Mouse (Mus musculus) adrenal gland, adult 8-10 months (tissue): Measurements from ENCODE around the gene Ceacam2. TPM values are rescaled to one million over a fixed set of nuclear protein-coding genes. Genes with fewer than 3 reads are reported as not detected.
"Not testable (repeated sequence)": the region's sequence is repeated elsewhere in the genome, so short reads cannot be mapped to it uniquely, and the experiment has no call there.

ENCODE experiments used
- DNase-seq: peaks from one replicate; pipeline ENCODE4 v3.0.0; 2022
- total RNA-seq, 4 experiments: library from RNA; stranded (reverse); gene quantifications; 2 replicates each; pipeline ENCODE4 v1.2.4; 2022

The Ceacam2 gene
- 1 to 10 TPM in 2 of 4 experiments, under 1 TPM in 2; 0.83 to 2.1 (median 1.4) TPM for total RNA-seq

GRCm38 (mm10) chr7:25539376-25539907 lies at the start of gene Ceacam2:
Gene Ceacam2, minus strand, starts transcription at chr7:25539857.
- DNase-seq = not testable (repeated sequence)

DNA sequence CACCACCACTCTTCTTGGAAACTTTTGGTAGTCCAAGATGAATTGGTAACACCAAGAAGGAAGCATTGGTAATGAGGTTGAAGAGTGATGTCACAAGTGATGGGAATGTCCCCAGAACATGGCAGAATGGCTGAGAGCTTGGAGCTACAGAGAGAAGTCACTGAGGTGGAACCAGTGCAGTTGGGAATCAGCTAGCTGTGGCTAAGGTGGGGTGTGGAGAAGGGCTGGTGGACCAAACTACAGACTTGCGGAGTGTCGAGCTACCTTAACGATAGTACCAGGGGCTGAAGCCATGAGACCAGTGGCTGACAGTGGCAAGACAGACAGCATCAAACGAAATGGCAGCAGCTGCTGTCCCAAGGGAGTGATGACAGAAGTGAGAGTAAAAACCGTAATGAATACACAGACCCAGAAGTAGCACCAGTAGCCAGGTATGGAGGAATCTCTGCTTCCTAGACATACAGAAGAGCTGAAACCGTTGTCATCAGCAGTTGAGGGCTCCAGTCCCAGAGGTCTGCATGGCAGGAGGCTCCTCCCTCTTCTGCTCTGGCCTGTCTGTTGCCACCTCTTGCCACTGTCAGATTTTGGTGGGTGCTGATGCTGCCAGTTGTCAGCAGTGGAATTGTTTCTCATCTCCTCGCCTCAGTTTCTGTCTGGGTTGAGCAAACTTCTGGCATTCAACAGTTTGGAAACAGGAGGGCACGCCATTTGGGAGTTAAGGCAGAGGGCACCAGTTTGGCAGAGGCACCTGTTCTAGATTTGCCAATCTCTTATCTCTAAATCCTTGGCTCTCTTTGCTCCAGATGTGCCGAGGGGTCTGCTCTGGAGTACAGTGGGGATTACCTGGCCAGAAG lies 45.9 kb upstream of the Ceacam2 start:
- DNase-seq = no peak

GRCm38 (mm10) chr7:25584651-25585050 lies 45.0 kb upstream of the Ceacam2 start:
- no peak for DNase-seq

DNA sequence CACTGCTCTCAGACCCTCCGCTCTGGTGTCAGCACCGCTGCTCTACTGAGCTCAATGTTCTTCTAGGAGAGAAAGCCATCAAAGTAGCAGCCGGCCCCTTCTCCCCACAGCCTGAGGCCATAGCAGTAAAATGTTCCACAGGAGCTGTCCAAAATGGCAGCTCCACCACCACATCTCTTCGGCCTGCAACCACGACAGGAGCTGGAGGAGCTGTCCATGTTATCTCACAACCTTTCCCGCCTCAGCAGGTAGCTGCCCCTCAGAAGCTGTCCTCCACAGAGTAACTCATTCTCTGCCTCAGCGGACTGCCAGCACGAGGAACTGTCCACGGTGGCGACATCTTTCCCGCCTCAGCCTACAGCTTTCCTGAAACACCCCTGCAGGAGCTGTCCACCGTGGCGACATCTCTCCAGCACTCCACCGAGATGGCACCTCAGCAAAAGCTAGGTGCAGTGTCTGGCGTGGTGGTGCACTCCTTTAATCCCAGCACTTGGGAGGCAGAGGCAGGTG lies 42.7 kb upstream of the Ceacam2 start:
- DNase-seq = no peak

DNA sequence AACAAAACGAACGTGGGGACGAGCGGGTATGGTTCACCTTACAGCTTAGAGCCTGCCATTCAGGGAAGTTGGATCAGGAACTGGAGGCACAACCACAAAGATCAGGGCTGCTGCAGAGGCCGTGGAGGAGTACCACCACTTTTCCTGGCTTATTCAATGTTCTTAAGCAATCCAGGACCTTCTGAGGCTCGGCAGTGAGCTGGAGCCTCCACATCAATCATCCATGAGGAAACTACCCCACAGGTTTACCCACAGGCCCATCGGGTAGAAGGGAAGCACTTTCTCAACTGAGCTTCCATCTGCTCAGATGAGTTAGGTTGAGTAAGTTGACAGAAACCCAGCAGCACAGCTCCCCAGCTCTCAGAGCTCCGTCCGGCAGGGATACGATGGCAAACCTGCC lies 39.8 kb upstream of the Ceacam2 start:
- DNase-seq = no peak

GRCm38 (mm10) chr7:25576793-25577437 lies 37.3 kb upstream of the Ceacam2 start:
- DNase-seq = not testable (repeated sequence)

DNA sequence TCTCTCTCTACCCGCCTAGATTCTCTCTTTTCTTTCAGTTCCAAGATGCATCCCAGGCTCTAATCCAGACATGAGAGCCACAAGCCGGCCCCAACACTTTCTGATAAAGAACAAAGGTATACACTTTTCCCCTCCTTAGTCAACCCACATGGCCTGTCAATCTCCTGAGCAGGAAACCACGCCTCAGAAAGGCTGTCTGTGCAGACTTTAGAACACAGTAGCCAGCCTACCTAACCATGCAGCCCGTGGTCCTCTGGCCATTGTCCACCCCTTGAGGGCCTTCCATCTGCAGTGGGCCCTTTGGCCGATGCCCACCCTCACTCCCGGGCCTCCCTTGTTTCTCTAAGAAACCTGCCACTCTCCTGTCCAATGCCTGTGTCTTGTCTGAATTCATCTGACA lies 36.7 kb upstream of the Ceacam2 start:
- not testable (repeated sequence) for DNase-seq

GRCm38 (mm10) chr7:25575870-25576269 lies 36.2 kb upstream of the Ceacam2 start:
- no peak for DNase-seq

DNA sequence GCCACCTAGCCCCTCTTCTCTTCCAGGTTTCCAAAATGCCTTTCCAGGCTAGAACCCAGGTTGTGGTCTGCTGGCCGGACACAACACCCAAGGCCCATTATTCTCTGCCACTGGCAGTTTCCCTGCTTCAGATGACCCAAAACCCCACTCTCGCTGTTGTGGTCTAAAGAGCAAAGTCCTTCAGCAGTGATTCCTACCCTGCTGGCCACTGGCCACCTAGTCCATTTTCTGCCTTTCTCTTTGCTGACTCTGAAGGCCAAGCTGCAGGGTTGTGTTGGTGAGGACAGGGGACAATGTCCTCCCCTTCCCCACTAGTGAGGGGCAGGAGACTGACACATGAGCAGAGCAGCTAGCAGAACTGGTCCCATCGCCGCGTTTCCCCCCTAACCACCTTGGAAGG lies 35.4 kb upstream of the Ceacam2 start:
- DNase-seq = no peak

DNA sequence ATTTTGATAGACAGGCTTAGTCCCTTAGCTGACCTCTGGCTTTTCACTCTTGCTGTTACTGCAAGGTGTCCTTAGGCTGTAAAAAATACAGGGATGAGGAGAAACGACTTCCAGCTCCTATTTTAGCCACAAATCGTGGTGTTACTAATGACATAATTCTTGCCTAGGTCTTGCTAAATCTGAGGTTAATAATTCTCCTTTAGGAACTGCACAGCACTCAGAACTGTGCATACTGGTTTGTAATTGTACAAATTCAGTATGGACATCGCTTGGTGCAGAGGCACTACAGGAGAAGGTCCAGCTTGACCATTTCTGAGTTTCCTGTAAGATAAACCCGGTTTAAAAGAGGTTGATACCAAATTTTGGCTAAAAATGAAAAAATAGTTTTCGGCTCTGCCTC lies 34.1 kb upstream of the Ceacam2 start:
- not testable (repeated sequence) for DNase-seq

GRCm38 (mm10) chr7:25568721-25569120 lies 29.1 kb upstream of the Ceacam2 start:
- DNase-seq = no peak

DNA sequence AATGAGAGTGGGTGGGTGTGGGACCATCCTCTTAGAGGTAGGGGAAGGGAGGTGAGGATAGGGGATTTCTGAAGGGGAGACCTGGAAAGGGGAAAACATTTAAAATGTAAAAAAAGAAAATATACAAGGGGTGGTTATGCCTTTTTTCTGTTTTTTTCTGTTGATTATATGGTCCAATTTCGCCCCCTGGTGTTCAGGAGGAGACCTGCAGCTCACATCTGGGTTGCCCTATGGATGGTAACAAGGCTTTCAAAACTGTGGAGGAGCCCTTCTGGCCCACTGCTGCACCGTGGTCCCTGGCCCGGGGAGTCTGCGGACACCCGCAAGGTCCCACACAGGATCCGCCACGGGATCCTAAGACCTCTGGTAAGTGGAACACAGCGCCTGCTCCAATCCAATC lies 1.8 kb upstream of the Ceacam2 start:
- not testable (repeated sequence) for DNase-seq

DNA sequence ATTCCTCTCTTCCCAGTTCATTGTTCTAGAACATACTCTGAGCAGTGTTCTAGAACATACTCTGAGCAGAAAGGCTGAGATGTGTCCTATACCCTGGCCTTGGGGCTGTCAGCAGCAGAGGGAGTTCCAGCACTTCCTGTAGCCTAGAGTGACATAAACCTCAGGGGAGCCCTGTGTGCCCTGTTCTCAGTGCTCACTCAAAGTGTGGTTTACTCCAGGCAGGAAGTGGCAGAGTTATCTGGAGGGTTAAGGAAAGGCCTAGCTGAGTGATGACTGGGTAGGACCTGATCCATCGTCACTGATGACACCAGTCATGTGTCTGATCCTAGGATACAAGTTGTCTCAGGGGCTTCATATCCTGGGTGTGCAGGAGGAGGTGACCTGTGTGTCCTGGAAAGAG lies 297 bp upstream of the Ceacam2 start:
- DNase-seq = not testable (repeated sequence)

DNA sequence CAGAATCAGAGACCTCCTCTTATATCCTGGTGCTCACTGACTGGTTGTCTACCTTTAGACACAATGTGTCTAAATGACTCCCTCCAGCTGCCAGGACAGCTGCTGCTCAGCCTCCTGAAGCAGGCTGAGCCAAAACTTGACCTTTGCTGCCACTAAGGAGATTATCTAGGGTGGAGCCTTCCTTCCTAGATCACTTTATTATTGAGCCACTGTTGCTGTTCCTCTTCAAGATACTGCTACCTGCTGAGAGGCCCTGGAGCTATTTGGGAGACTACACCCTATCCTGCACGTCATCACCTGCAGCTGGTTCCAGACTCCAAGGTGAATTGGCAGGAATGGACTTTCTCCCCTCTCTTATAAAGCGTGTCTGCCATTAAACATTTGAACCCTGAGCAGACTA lies 8.8 kb downstream of the Ceacam2 start:
- DNase-seq = no peak

DNA sequence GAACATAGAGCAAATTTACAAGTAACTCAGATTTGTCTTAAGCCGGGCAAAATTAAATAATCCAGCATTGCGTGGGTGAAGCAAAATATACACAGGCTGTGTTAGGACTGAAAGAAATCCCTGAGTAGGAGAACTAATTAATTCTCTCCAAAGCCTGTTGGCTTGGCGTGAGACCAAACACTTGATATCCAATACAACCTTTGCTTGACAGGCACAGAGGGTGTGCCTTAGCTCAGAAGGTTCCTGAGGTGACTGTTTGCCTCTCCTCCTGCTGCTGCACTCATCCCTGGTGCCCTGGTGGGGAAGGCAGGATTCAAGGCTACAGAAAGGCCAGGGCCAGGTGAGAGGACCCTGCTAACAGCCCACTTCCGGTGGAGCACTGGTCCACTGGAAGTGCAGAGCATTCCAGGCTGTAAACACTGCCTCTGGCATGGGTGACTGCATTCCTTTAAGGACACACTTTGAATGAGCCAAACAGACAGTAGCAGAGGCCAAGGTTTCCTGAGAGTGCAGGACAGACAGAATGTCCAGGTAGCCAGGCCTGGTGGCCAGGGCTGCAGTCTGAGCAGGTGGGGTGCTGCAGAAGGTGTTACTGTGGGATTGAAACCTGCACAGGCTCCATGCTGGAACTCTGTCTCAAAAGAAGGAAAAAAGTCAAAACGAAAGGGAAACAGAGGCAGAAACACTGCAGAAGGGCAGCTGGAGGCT lies 23.4 kb downstream of the Ceacam2 start:
- not testable (repeated sequence) for DNase-seq

DNA sequence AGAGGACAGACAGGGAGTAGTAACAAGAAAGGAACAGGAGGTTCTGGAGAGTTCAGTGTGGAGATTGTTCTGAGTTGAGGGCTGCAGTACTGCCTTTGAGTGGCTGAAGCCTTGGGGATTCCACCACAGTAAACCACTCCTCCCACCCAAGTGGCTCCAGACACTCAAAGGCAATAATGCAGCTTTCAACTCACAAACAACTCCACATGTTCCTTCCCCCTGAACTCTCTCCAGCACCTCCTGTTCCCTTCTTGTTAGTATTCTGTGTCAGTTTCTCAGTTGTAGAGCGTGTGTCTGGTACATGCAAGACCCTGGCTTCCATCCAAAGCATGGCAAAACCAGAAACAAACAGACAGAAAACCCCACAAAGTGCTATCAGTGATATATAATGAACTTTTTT lies 24.0 kb downstream of the Ceacam2 start:
- not testable (repeated sequence) for DNase-seq

GRCm38 (mm10) chr7:25509925-25510324 lies 29.7 kb downstream of the Ceacam2 start:
- DNase-seq = no peak

- no peak for DNase-seq
Observed at GRCm38 (mm10) chr7:25494649-25495048, 45.0 kb downstream of the Ceacam2 start.

GRCm38 (mm10) chr7:25490698-25491097 lies 49.0 kb downstream of the Ceacam2 start:
- not testable (repeated sequence) for DNase-seq

DNA sequence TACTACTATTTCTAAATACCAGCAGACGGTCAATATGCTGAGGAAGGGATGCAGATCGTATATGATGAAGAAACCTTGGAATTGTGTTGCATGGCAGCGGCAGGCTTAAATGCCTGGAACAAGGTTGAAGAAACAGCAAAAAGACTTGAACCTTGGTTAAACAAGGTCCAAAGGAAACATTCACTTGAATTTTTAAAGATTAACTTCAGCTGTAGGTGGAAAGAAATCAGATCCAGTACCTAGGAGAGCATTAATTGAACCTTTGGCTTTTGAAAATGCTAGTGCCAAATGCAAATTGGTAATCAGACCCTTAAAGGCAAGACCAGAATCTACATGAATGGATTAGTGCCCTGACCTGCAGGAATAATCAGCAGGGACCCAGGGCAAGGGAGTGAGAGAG lies 50.3 kb downstream of the Ceacam2 start:
- DNase-seq = not testable (repeated sequence)

- no peak for DNase-seq
Observed at GRCm38 (mm10) chr7:25486186-25486585, 53.5 kb downstream of the Ceacam2 start.

DNA sequence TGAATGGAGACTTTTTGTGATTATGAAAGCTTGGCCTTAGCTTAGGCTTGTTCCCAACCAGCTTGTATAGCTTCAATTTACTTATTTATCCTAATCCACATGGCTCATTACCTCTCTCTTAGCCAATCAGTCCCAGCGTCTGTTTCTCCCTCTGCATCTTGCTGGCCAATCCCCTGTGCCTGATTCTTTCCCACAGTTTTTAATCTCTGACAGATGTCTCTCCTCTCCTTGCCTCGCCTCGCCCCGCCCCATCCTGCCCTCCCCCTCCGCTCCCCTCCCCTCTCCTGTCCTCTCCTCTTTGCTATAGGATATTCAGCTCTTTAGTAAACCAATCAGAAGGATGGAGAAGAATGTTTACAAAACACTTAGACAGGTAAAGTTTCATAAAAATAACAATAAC lies 54.6 kb downstream of the Ceacam2 start:
- no peak for DNase-seq
